In genomic region chr10:84418421-84418820, GRCm38 (mm10) we compare ENCODE assay signal across 28 mouse cellular contexts. TPM values are rescaled to one million over a fixed set of nuclear protein-coding genes. Genes with fewer than 3 reads are reported as not detected.
DNase-seq lines count a peak whose midpoint lies in the region; ATAC-seq and TF ChIP-seq lines count a peak whose summit lies in the region.
"Had no signal": no experiment of that assay in that cellular context is flagged by ENCODE, and none has a peak within 500 bp of the region (broad histone marks: within the 10 kb centered on the region; RNA-seq: fewer than 3 reads in every experiment).

No protein-coding gene starts in this region.

- no peak for TF ChIP-seq CTCF in cerebellum, adult 2 months (IDR thresholded peaks at IDR 0.05; ENCODE audit: borderline replicate concordance, insufficient read depth, low read depth, low read length)
- no peak for TF ChIP-seq CTCF in heart, adult 2 months (IDR thresholded peaks at IDR 0.05)
- no peak for TF ChIP-seq CTCF in E14TG2a.4 (conservative IDR thresholded peaks at IDR 0.05; ENCODE audit: low read length)

- 0 out of 2 replicates have a peak, but pooled peaks cover 4% of the 10 kb centered on the region for H3K36me3 ChIP-seq in heart, embryonic 16.5 days (ENCODE audit: control insufficient read depth, insufficient read depth)
- H3K36me3 ChIP-seq in heart, adult 2 months (ENCODE audit: control insufficient read depth, insufficient read depth, low read length) = no peaks in the 10 kb centered on the region
- no peaks in the 10 kb centered on the region for H3K36me3 ChIP-seq in E14TG2a.4 (ENCODE audit: insufficient read depth, low read length)
- H3K36me3 ChIP-seq: midbrain, embryonic 15.5 days; stomach, embryonic 15.5 days had no signal

- peaks cover 79% of the 10 kb centered on the region for H3K4me1 ChIP-seq in cerebellum, adult 2 months (ENCODE audit: control insufficient read depth, insufficient read depth, low read length)
- peaks cover 32% of the 10 kb centered on the region for H3K4me1 ChIP-seq in heart, embryonic 16.5 days (ENCODE audit: control insufficient read depth, insufficient read depth, low read length)
- peaks cover 16% of the 10 kb centered on the region for H3K4me1 ChIP-seq in heart, adult 2 months (ENCODE audit: control insufficient read depth, insufficient read depth, low read length)
- peaks cover 52% of the 10 kb centered on the region for H3K4me1 ChIP-seq in E14TG2a.4 (replicated peaks; ENCODE audit: low read depth, low read length)
- H3K4me1 ChIP-seq: stomach, embryonic 15.5 days had no signal

- H3K4me3 ChIP-seq in cerebellum, adult 2 months (replicated peaks; ENCODE audit: insufficient read depth, low read depth, low read length) = no peak overlapping the region
- H3K4me3 ChIP-seq in heart, embryonic 16.5 days (ENCODE audit: low read length) = no peak overlapping the region
- H3K4me3 ChIP-seq in heart, adult 2 months = no peak overlapping the region
- H3K4me3 ChIP-seq in E14TG2a.4 (replicated peaks; ENCODE audit: low read length) = peak overlapping the region; percentile 23
- H3K4me3 ChIP-seq: embryonic facial prominence, embryonic 13.5 days; forebrain, embryonic 10.5 days; hindbrain, embryonic 15.5 days; midbrain, embryonic 15.5 days; neural tube, embryonic 15.5 days; stomach, embryonic 15.5 days had no signal

- peaks cover 4% of the 10 kb centered on the region; the same call in 1 of the 2 replicates for H3K79me2 ChIP-seq in heart, adult 2 months (replicated peaks; ENCODE audit: control insufficient read depth, insufficient read depth, low read length)

- H3K9ac ChIP-seq in heart, embryonic 16.5 days (ENCODE audit: low read length) = no peak overlapping the region
- H3K9ac ChIP-seq in heart, adult 2 months (ENCODE audit: low read depth, low read length) = no peak overlapping the region
- H3K9ac ChIP-seq: embryonic facial prominence, embryonic 13.5 days; hindbrain, embryonic 15.5 days; liver, embryonic 14.5 days; midbrain, embryonic 15.5 days; neural tube, embryonic 15.5 days; stomach, embryonic 15.5 days had no signal

- H3K27me3 ChIP-seq in cerebellum, adult 2 months (ENCODE audit: control insufficient read depth, insufficient read depth, low read length) = no peaks in the 10 kb centered on the region
- no peaks in the 10 kb centered on the region for H3K27me3 ChIP-seq in heart, embryonic 16.5 days (ENCODE audit: control insufficient read depth, insufficient read depth, low read length)
- no peaks in the 10 kb centered on the region for H3K27me3 ChIP-seq in heart, adult 2 months (ENCODE audit: control insufficient read depth, insufficient read depth, low read length)
- no peaks in the 10 kb centered on the region for H3K27me3 ChIP-seq in E14TG2a.4 (ENCODE audit: insufficient read depth, low read length)
- H3K27me3 ChIP-seq: CH12.LX; embryonic facial prominence, embryonic 13.5 days; hindbrain, embryonic 15.5 days; midbrain, embryonic 15.5 days; neural tube, embryonic 15.5 days; stomach, embryonic 15.5 days had no signal

- no peak for DNase-seq in cerebellum, adult 2 months
- no peak for DNase-seq in cerebellum, adult 11-12 months
- DNase-seq in heart, adult 2 months = no peak
- peak; percentile 80 for DNase-seq in ZHBTc4 (ENCODE audit: low read depth, low spot score)
- DNase-seq in frontal cortex, postnatal 36 days (ENCODE audit: low spot score in 2 of 2) = no peak
- DNase-seq: adrenal gland, postnatal 10 days; cerebellum, adult 9-11 months; gastrocnemius, postnatal 10 days; heart, postnatal 4 days; kidney, adult 11 months; kidney, postnatal 14 days; left cerebral cortex, postnatal 4 days; lung, adult 2 months; lung, postnatal 10 days; retina, postnatal 1 day; right cerebral cortex, postnatal 14 days had no signal

- ATAC-seq in heart, embryonic 16.5 days (replicated peaks; ENCODE audit: extremely low read depth, insufficient read depth, low FRiP score) = no peak
- ATAC-seq: forebrain, embryonic 16.5 days; inflammation-experienced regulatory T-cells, adult 6 months; midbrain, embryonic 15.5 days had no signal

- intact Hi-C loops in heart, adult 2 months (cut with DNase I) = no loop called here

- TF ChIP-seq EP300 in heart, adult 2 months (IDR thresholded peaks at IDR 0.05; ENCODE audit: insufficient read depth, low read depth, low read length) = no peak

- H3K4me2 ChIP-seq in heart, embryonic 16.5 days (ENCODE audit: low read depth, low read length) = no peak overlapping the region
- H3K4me2 ChIP-seq: embryonic facial prominence, embryonic 13.5 days; hindbrain, embryonic 15.5 days; midbrain, embryonic 15.5 days; neural tube, embryonic 15.5 days; stomach, embryonic 15.5 days had no signal

- H3K27ac ChIP-seq in cerebellum, adult 2 months (ENCODE audit: insufficient read depth, low read length) = peak overlapping the region; percentile 28; the same call in 1 of the 2 replicates
- peak overlapping the region; percentile 28; the same call in 1 of the 2 replicates for H3K27ac ChIP-seq in heart, embryonic 16.5 days (ENCODE audit: low read length)
- H3K27ac ChIP-seq in heart, adult 2 months = no peak overlapping the region
- H3K27ac ChIP-seq: embryonic facial prominence, embryonic 13.5 days; forebrain, embryonic 10.5 days; hindbrain, embryonic 15.5 days; liver, embryonic 14.5 days; midbrain, embryonic 15.5 days; neural tube, embryonic 15.5 days; stomach, embryonic 15.5 days had no signal

- no peaks in the 10 kb centered on the region for H3K9me3 ChIP-seq in heart, embryonic 16.5 days (replicated peaks; ENCODE audit: control insufficient read depth, low read length)
- H3K9me3 ChIP-seq in E14TG2a.4 (ENCODE audit: low read length) = no peaks in the 10 kb centered on the region
- H3K9me3 ChIP-seq: embryonic facial prominence, embryonic 13.5 days; forebrain, embryonic 10.5 days; hindbrain, embryonic 15.5 days; midbrain, embryonic 15.5 days; neural tube, embryonic 15.5 days; stomach, embryonic 15.5 days had no signal

- no peak for TF ChIP-seq POLR2A in cerebellum, adult 2 months (IDR thresholded peaks at IDR 0.05; ENCODE audit: borderline replicate concordance, insufficient read depth, low read length)
- TF ChIP-seq POLR2A in heart, adult 2 months (IDR thresholded peaks at IDR 0.05; ENCODE audit: insufficient read depth, low read depth, low read length) = no peak

RNA-seq across cellular contexts. Expression of gene Nuak1, which starts 22.0 kb away (rescaled TPM):
- 39.8 and 41.5 TPM in 2 replicates for polyA plus RNA-seq in cerebellum, adult 2 months (2012; rRNA removed)
- polyA plus RNA-seq in heart, embryonic 16.5 days (2015; fragmentation: Nextera tagmentation; extraction: Ambion mirVana) = 3.0 and 3.2 TPM in 2 replicates
- 10 to 100 TPM; 27.0 to 29.0 TPM for total RNA-seq in heart, adult 2 months (2021)
- polyA plus RNA-seq in heart, adult 2 months (2012; rRNA removed) = 15.3 and 32.0 TPM in 2 replicates
- polyA plus RNA-seq: inflammation-experienced regulatory T-cells, adult 6 months had no signal
